Mouse (Mus musculus) liver, embryonic 14.5 days (tissue): Measurements from ENCODE around the gene Ccdc171.

Experiments used
- CTCF ChIP-seq: IDR thresholded peaks from 2 replicates; pipeline ENCODE4 v1.5.1; 2016; ENCODE audit warnings: antibody characterized with exemption, low read depth, control low read depth
- EP300 ChIP-seq: IDR thresholded peaks from 2 replicates; pipeline ENCODE4 v1.6.1; 2016; ENCODE audit warnings: antibody characterized with exemption, low read depth

- TF ChIP-seq CTCF (no peak), EP300 (no peak; the same call in 1 of the 2 replicates)
Observed at GRCm38 (mm10) chr4:83623732-83624131, 98.4 kb downstream of the Ccdc171 start.
